Comparison of ENCODE assay signal across 8 mouse cellular contexts in genomic region chr4:129334677-129335215, GRCm38 (mm10). TPM values are rescaled to one million over a fixed set of nuclear protein-coding genes. Genes with fewer than 3 reads are reported as not detected.
DNase-seq lines count a peak whose midpoint lies in the region; ATAC-seq and TF ChIP-seq lines count a peak whose summit lies in the region.

No protein-coding gene starts in this region.

- H3K27me3 ChIP-seq in forebrain, embryonic 15.5 days: no peaks in the 10 kb centered on the region
- no peaks in the 10 kb centered on the region for H3K27me3 ChIP-seq in limb, embryonic 15.5 days
- no peaks in the 10 kb centered on the region for H3K27me3 ChIP-seq in stomach, embryonic 14.5 days (ENCODE audit: control insufficient read depth, insufficient read depth, low read length)

- no peak for TF ChIP-seq CTCF in left cerebral cortex, adult 2 months (IDR thresholded peaks at IDR 0.05)

- no peaks in the 10 kb centered on the region for H3K9me3 ChIP-seq in forebrain, embryonic 15.5 days
- no peaks in the 10 kb centered on the region for H3K9me3 ChIP-seq in limb, embryonic 15.5 days
- H3K9me3 ChIP-seq in stomach, embryonic 14.5 days (ENCODE audit: control insufficient read depth, low read depth, low read length): no peaks in the 10 kb centered on the region

- H3K9ac ChIP-seq in forebrain, embryonic 15.5 days (replicated peaks): peak overlapping the region; percentile 83
- H3K9ac ChIP-seq in limb, embryonic 15.5 days: peak overlapping the region; percentile 96
- peak overlapping the region; percentile 87 for H3K9ac ChIP-seq in stomach, embryonic 14.5 days (replicated peaks; ENCODE audit: low read depth, low read length)

- peak overlapping the region; percentile 58 for H3K4me2 ChIP-seq in forebrain, embryonic 15.5 days (replicated peaks)
- peak overlapping the region; percentile 47 for H3K4me2 ChIP-seq in limb, embryonic 15.5 days
- peak overlapping the region; percentile 60 for H3K4me2 ChIP-seq in stomach, embryonic 14.5 days (replicated peaks; ENCODE audit: low read depth, low read length)

- H3K27ac ChIP-seq in left cerebral cortex, adult 2 months: peak overlapping the region; percentile 88
- peak overlapping the region; percentile 82 for H3K27ac ChIP-seq in brown adipose tissue, adult 24 weeks (replicated peaks; ENCODE audit: low read depth, low read length)
- H3K27ac ChIP-seq in forebrain, embryonic 15.5 days (replicated peaks): peak overlapping the region; percentile 98
- peak overlapping the region; percentile 95 for H3K27ac ChIP-seq in limb, embryonic 15.5 days
- peak overlapping the region; percentile 98 for H3K27ac ChIP-seq in stomach, embryonic 14.5 days (ENCODE audit: low read length)

- under 1% methylated on average over 56 of the region's 62 CpGs for WGBS in forebrain, embryonic 15.5 days
- under 1% methylated on average over 61 of the region's 62 CpGs for WGBS in limb, embryonic 15.5 days
- WGBS in stomach, embryonic 14.5 days: 0% methylated on average over 62 of the region's 62 CpGs

- intact Hi-C loops in left cerebral cortex, adult 2 months (cut with DNase I): loop anchor here (1.0 kb wide), 1 partner anchor 127 kb away; the partner anchor contains the start of gene Bsdc1
- intact Hi-C loops in left cerebral cortex, postnatal 4 days (cut with DNase I): no loop called here

- no peak for ATAC-seq in forebrain, embryonic 15.5 days (replicated peaks)
- ATAC-seq in limb, embryonic 15.5 days (ENCODE audit: insufficient number of reproducible peaks, low FRiP score, low TSS enrichment, low read depth): peak; percentile 1; the same call in 1 of the 2 replicates
- ATAC-seq in stomach, embryonic 14.5 days (ENCODE audit: insufficient number of reproducible peaks, insufficient read depth, low FRiP score, low read depth): no peak

- H3K4me3 ChIP-seq in left cerebral cortex, adult 2 months: peak overlapping the region; percentile 79
- H3K4me3 ChIP-seq in brown adipose tissue, adult 24 weeks (ENCODE audit: insufficient read depth, low read depth, low read length): peak overlapping the region; percentile 97
- H3K4me3 ChIP-seq in forebrain, embryonic 15.5 days: peak overlapping the region; percentile 98
- H3K4me3 ChIP-seq in limb, embryonic 15.5 days: peak overlapping the region; percentile 97
- peak overlapping the region; percentile 96 for H3K4me3 ChIP-seq in stomach, embryonic 14.5 days (ENCODE audit: low read depth, low read length)

- H3K4me1 ChIP-seq in brown adipose tissue, adult 24 weeks (ENCODE audit: control insufficient read depth, insufficient read depth, insufficient read length, low read length): 0 out of 2 replicates have a peak, but pooled peaks cover 3% of the 10 kb centered on the region
- H3K4me1 ChIP-seq in forebrain, embryonic 15.5 days: peaks cover 43% of the 10 kb centered on the region
- peaks cover 36% of the 10 kb centered on the region for H3K4me1 ChIP-seq in limb, embryonic 15.5 days
- peaks cover 14% of the 10 kb centered on the region for H3K4me1 ChIP-seq in stomach, embryonic 14.5 days (ENCODE audit: control insufficient read depth, insufficient read depth, low read length)

- peaks cover 21% of the 10 kb centered on the region for H3K36me3 ChIP-seq in forebrain, embryonic 15.5 days
- peaks cover 11% of the 10 kb centered on the region; the same call in 1 of the 2 replicates for H3K36me3 ChIP-seq in limb, embryonic 15.5 days
- peaks cover 22% of the 10 kb centered on the region; the same call in 1 of the 2 replicates for H3K36me3 ChIP-seq in stomach, embryonic 14.5 days (ENCODE audit: control insufficient read depth, insufficient read depth, low read length)

- no peak for DNase-seq in left cerebral cortex, adult 2 months (ENCODE audit: extremely low spot score in 1 of 2, low spot score in 2 of 2)
- no peak for DNase-seq in left cerebral cortex, postnatal 4 days
- DNase-seq in kidney, postnatal 36 days: no peak
- DNase-seq in cerebellum, adult 9-10 months: no peak

RNA-seq across cellular contexts. Expression of gene Rbbp4, which starts 0.4 kb away (rescaled TPM):
- 100 to 1,000 TPM; 115 to 123 TPM for total RNA-seq in left cerebral cortex, adult 2 months (2021)
- total RNA-seq in left cerebral cortex, postnatal 4 days (2021): 100 to 1,000 TPM; 156 to 186 TPM
- 77.7 and 87.6 TPM in 2 replicates for polyA plus RNA-seq in brown adipose tissue, adult 24 weeks (2012; ENCODE audit: insufficient read depth, insufficient read length, missing spikeins)
- 434 and 436 TPM in 2 replicates for polyA plus RNA-seq in forebrain, embryonic 15.5 days (2015; fragmentation: Nextera tagmentation; extraction: Ambion mirVana)
- polyA plus RNA-seq in limb, embryonic 15.5 days (2015; fragmentation: Nextera tagmentation; extraction: Ambion mirVana): 326 and 338 TPM in 2 replicates
- polyA plus RNA-seq in stomach, embryonic 14.5 days (2014; fragmentation: Nextera tagmentation; extraction: Ambion mirVana): 329 and 348 TPM in 2 replicates

RNA-seq across cellular contexts. Expression of gene Zbtb8os, which starts 0.7 kb away (rescaled TPM):
- 10 to 100 TPM; 29.4 to 30.1 TPM for total RNA-seq in left cerebral cortex, adult 2 months (2021)
- total RNA-seq in left cerebral cortex, postnatal 4 days (2021): 10 to 100 TPM; 18.0 to 18.5 TPM
- 92.1 and 127 TPM in 2 replicates for polyA plus RNA-seq in brown adipose tissue, adult 24 weeks (2012; ENCODE audit: insufficient read depth, insufficient read length, missing spikeins)
- 28.7 and 29.1 TPM in 2 replicates for polyA plus RNA-seq in forebrain, embryonic 15.5 days (2015; fragmentation: Nextera tagmentation; extraction: Ambion mirVana)
- 39.1 and 47.0 TPM in 2 replicates for polyA plus RNA-seq in limb, embryonic 15.5 days (2015; fragmentation: Nextera tagmentation; extraction: Ambion mirVana)
- polyA plus RNA-seq in stomach, embryonic 14.5 days (2014; fragmentation: Nextera tagmentation; extraction: Ambion mirVana): 46.7 and 52.2 TPM in 2 replicates

RNA-seq across cellular contexts. Expression of gene Zbtb8a, which starts 43.2 kb away (rescaled TPM):
- total RNA-seq in left cerebral cortex, adult 2 months (2021): 1 to 10 TPM; 5.1 to 5.8 TPM
- total RNA-seq in left cerebral cortex, postnatal 4 days (2021): 10 to 100 TPM in 1 of 2 experiments, 1 to 10 TPM in 1; 9.8 to 11.3 TPM
- polyA plus RNA-seq in brown adipose tissue, adult 24 weeks (2012; ENCODE audit: insufficient read depth, insufficient read length, missing spikeins): 1.5 and 3.4 TPM in 2 replicates
- polyA plus RNA-seq in forebrain, embryonic 15.5 days (2015; fragmentation: Nextera tagmentation; extraction: Ambion mirVana): 16.1 and 17.8 TPM in 2 replicates
- polyA plus RNA-seq in limb, embryonic 15.5 days (2015; fragmentation: Nextera tagmentation; extraction: Ambion mirVana): 15.8 and 16.4 TPM in 2 replicates
- 14.1 and 14.8 TPM in 2 replicates for polyA plus RNA-seq in stomach, embryonic 14.5 days (2014; fragmentation: Nextera tagmentation; extraction: Ambion mirVana)

RNA-seq across cellular contexts. Expression of gene Sync, which starts 47.3 kb away (rescaled TPM):
- 1 to 10 TPM; 1.8 to 2.2 TPM for total RNA-seq in left cerebral cortex, adult 2 months (2021)
- 1 to 10 TPM in 1 of 2 experiments, under 1 TPM in 1; 0.58 to 1.6 TPM for total RNA-seq in left cerebral cortex, postnatal 4 days (2021)
- polyA plus RNA-seq in brown adipose tissue, adult 24 weeks (2012; ENCODE audit: insufficient read depth, insufficient read length, missing spikeins): 0.75 and 1.3 TPM in 2 replicates
- polyA plus RNA-seq in forebrain, embryonic 15.5 days (2015; fragmentation: Nextera tagmentation; extraction: Ambion mirVana): 0.13 and 0.36 TPM in 2 replicates
- 5.0 and 9.6 TPM in 2 replicates for polyA plus RNA-seq in limb, embryonic 15.5 days (2015; fragmentation: Nextera tagmentation; extraction: Ambion mirVana)
- 1.7 and 1.9 TPM in 2 replicates for polyA plus RNA-seq in stomach, embryonic 14.5 days (2014; fragmentation: Nextera tagmentation; extraction: Ambion mirVana)
